Mouse (Mus musculus): ENCODE results near the gene Dnajb4.

DNA sequence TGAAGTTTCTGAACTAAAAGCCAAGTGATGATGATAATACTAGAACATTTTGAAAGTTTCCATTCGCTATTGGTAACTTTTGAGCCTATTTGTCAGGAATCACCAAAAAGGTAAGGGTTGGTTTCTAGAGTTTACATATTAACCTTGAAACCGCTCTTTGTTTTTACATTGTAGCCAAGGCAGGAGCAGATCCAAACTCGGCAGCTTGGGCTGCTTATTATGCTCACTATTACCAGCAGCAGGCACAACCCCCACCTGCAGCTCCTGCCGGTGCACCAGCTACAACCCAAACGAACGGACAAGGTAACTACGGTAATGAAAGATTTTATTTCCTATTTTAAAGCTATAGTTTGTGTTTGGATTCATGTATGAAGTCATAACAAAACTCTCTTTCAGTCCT lies 15.8 kb upstream of the Dnajb4 start:
- no peak for TF ChIP-seq POLR2A (IDR thresholded peaks at IDR 0.05; ENCODE audit: low read depth, low read length)
- TF ChIP-seq CTCF (IDR thresholded peaks at IDR 0.05; ENCODE audit: extremely low read depth, insufficient read length, insufficient replicate concordance, low read depth, low read length) = no peak
